Mouse (Mus musculus) gastrocnemius, postnatal 25 days (tissue): ENCODE data around the gene Brd7. TPM values are rescaled to one million over a fixed set of nuclear protein-coding genes. Genes with fewer than 3 reads are reported as not detected.
A peak's percentile ranks its signal among the peaks of the same experiment; 100 is the strongest.

ENCODE experiments used
- DNase-seq: peaks from one replicate; pipeline ENCODE4 v3.0.0; 2022
- long read RNA-seq, 2 experiments: library from polyadenylated mRNA; stranded (forward); transcript quantifications; one replicate each; pipeline ENCODE4 v2.0.0; 2021
- total RNA-seq, 2 experiments: library from RNA; stranded (reverse); gene quantifications; 1 replicate in 1 of 2; 2 replicates in 1 of 2; pipeline ENCODE4 v1.2.3; 2021

The Brd7 gene
- total RNA-seq = 10 to 100 TPM; 63.3 to 72.9 TPM
- long read RNA-seq, experiment 1, transcript Brd7-201 (17 exons, 3,625 nt) = major isoform, 48 of 79 reads
- long read RNA-seq, experiment 1, partial matches to known transcripts = 11 of 79 reads
- long read RNA-seq, experiment 1, other reads (novel, unspliced or antisense) = 20 of 79 reads
- long read RNA-seq, experiment 2, transcript Brd7-201 (17 exons, 3,625 nt) = major isoform, 74 of 106 reads
- long read RNA-seq, experiment 2, partial matches to known transcripts = 14 of 106 reads
- long read RNA-seq, experiment 2, other reads (novel, unspliced or antisense) = 18 of 106 reads

GRCm38 (mm10) chr8:88361708-88362428 is at the start of gene Brd7:
TSS of gene Brd7 (minus strand) at chr8:88362194.
- DNase-seq = peak; percentile 87

GRCm38 (mm10) chr8:88411461-88411860 is 49.5 kb upstream of the Brd7 start:
- DNase-seq = no peak

DNA sequence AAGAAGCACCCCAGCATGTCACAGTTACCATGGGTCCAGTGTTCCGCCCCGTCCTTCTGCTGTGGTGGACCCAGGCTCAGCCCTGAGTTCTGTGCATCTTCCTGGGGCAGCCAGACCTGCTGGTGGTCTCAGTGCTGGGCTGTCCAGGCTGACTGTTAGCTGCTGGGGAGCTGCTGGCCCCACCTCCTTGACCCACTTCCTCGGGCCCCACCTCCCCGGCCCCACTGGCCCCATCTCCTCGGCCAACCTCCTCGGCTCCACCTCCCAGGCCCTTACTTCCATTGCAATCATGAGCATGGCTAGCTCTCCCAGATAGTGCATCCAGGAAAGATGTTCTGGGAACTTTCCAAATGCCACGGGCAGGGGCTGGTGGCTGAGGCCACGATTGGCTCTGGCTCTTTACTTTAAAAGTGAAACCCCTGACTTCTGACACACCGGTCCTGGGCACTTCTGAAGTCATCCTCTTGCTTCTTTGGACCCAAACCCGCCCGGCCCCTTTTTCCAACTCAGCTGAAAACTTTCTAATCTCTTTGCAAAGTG is 47.5 kb upstream of the Brd7 start:
- DNase-seq = no peak

DNA sequence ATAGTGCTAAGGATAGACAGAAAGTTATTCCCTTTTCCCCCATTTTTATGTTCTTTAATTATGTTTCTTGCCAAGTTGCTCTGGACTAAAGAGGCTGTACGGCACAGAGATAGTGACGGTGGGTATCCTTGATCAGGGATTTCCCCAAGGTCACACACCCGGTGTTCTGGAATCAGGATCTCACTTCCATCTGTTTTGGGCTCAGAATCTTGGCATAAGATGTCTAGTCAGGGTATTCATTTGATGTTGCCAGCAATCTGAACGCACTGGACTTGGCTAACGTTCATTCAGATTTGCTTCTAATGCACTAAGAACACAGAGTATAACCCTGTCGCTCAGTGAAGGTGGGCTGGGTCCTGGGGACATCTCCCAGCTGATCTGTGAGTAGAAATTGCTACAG is 45.7 kb upstream of the Brd7 start:
- DNase-seq = no peak

DNA sequence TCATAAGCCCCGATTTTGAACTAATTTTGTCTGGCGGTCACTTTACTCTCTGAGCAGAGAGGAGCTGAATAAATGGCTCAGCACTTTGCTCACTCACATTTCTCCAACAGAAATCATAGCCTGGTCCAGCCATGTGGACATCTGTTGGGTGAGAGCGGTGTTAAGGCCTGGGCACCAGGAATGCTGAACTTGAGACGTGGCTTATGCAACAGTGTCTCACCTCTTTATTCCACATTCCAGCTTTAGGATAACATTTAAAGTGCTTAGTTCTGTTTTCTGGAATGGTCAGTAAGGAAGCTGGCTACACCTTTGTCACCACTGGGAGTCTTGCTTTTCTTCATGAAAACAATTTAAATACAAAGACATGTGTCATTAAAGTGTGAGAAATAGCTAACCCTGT is 36.1 kb upstream of the Brd7 start:
- DNase-seq = no peak

- no peak for DNase-seq
These were observed 31.3 kb upstream of the Brd7 start for GRCm38 (mm10) chr8:88393298-88393697.

DNA sequence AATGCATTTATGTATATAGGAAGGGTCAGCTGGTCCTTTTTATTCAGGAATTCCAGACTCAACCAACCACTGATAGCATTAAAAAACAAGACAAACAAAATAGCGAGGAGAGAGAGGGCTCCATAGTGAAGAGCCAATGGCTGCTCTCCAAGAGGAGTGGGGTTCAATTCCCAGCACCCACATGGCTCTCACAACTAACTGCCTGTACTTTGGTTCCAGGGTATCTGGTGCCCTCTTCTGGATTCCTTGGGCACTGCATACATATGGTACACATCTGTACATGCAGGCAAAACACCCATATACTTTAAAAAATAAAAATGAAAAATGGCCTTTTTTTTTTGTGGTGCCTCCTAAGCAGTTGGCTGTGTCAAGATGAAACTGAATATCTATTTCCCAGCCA is 28.8 kb upstream of the Brd7 start:
- DNase-seq = no peak

GRCm38 (mm10) chr8:88388691-88389239 is 26.8 kb upstream of the Brd7 start:
- DNase-seq = no peak

DNA sequence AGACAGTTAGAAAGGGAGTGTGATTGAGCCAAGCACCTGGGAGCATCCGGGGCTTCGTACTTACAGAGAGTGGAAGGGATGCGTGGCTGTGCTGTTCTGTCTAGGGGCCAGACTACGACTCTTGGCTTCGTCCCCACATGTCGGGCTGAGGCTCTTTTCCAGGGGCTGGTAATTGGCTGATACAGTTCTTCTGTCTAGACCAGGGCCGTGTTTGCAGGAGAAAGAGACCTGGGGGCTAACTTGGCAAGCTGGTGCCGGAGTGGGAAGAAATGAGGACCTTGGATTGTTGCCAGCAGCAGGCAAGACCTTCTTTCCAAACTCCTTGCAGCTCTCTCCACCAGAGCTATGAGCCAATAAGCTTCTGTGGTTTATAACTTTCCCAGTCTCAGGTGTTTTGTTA is 25.9 kb upstream of the Brd7 start:
- no peak for DNase-seq

DNA sequence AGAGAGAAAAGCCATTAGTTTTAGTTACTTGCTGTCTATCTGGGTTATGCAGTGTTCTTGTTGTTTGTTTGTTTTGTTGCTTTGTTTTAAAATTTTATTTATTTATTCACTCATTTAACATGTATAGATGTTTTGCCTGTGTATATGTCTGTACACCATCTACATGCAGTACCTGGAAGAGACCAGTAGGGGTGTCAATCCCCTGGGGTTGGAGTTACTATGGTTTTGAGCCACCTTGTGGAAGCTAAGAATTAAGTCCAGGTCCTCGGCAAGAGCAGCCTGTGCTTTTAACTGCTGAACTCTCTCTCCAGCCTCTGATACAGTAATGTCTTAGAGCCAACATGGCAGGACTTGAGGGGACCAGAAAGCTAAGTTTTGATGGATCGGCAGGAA is 21.2 kb upstream of the Brd7 start:
- DNase-seq = no peak

- DNase-seq = no peak
These were observed 20.5 kb upstream of the Brd7 start for GRCm38 (mm10) chr8:88382311-88383163.

GRCm38 (mm10) chr8:88380497-88380896 is 18.5 kb upstream of the Brd7 start:
- DNase-seq = peak; percentile 19

- DNase-seq = no peak
These were observed 15.0 kb upstream of the Brd7 start for GRCm38 (mm10) chr8:88376836-88377582.

DNA sequence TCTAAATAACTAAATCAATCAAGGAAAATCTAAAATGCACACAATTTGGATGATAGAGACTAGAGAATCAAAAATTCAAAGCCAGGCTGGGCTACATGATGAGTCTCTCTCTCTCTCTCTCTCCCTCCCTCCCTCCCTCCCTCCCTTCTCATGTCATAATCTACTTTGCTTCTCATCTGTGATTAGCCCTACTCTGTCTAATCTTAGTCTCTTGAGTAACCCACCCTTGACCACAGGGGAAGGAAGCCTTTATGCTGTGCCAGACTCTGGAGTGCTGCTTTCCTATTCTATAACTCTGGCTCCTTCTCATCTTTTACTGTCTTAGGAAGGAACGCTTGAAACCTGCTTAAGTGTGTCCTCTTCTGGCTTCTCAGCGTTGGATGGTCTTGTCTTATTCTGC is 9.5 kb upstream of the Brd7 start:
- DNase-seq = no peak

- no peak for DNase-seq
These were observed 7.8 kb upstream of the Brd7 start for GRCm38 (mm10) chr8:88369805-88370204.

- DNase-seq = no peak
These were observed 7.2 kb upstream of the Brd7 start for GRCm38 (mm10) chr8:88369221-88369620.

DNA sequence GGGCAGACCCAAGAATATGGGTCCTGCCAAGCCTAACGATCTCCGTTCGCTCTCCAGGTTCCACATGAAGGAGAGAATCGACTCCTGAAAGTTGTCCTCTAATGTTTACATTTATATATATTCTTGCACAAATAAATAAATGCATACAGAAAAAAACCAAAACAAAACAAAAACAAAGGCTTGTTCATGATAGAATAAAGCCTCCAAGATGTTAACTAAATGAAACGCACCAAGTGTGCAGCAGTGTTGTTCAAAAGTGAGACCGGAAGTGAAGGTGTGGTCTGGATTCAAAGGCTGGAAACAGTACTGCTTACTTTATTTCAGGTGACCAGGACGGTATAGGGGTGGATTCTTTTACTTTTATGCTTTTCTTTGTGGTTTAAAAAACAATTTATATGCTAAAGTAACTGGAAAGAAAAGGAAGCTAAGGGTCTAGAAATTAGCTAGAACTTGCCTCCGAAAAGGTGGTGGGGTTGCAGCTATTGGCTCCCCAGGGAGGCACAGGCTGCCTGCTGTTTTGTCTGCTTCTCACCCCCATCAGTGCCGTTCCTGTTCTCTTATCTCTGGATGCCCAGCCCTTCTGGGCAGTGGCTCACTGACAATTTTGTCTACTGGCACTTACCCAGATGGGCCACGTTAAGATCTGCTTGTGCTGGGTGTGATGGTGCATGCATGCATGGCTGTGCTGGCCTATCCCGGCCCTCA is 604 bp upstream of the Brd7 start:
- DNase-seq = no peak

- DNase-seq = no peak
These were observed 818 bp downstream of the Brd7 start for GRCm38 (mm10) chr8:88361044-88361707.

DNA sequence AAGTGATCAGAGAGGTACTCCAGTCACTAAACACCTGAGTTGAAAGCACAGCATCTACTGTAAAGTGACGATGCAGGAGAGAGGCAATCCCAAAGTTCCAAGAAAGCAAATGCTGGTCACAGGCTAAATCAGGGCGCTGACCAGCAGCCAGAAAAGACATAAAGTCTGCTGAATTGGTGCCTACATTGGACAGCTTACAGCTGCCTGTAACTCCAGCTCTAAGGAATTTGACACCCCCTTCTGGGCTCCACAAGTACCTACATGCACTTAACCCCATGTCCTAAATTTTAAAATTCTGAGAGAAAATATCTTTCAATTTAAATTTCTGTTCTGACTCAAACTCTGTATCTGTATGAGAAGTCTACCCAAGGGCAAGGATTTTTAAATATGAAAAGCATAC is 2.0 kb downstream of the Brd7 start:
- peak; percentile 28 for DNase-seq

GRCm38 (mm10) chr8:88357946-88358345 is 4.0 kb downstream of the Brd7 start:
- DNase-seq = no peak
